Mouse (Mus musculus) forebrain, embryonic 15.5 days (tissue): Measurements from ENCODE around the gene Lrp6. TPM values are rescaled to one million over a fixed set of nuclear protein-coding genes. Genes with fewer than 3 reads are reported as not detected.

ENCODE experiments used
- ATAC-seq: fragments of 200-750 bp; cut with Nextera tagmentation; replicated peaks from 2 replicates; pipeline ENCODE4 v1.8.0; 2017; ENCODE audit warnings: mild to moderate bottlenecking, moderate TSS enrichment, moderate library complexity
- H3K27ac ChIP-seq: fragments of 300-500 bp; sonication (generic); replicated peaks from 2 replicates; pipeline ENCODE4 v1.5.1; 2015; ENCODE audit warnings: mild to moderate bottlenecking, inconsistent platforms
- H3K27me3 ChIP-seq: fragments of 300-500 bp; sonication (generic); 2 replicates; pipeline ENCODE4 v1.6.1; 2015; ENCODE audit warnings: inconsistent platforms
- H3K36me3 ChIP-seq: fragments of 300-500 bp; sonication (generic); 2 replicates; pipeline ENCODE4 v1.6.1; 2015; ENCODE audit warnings: mild to moderate bottlenecking, inconsistent platforms
- H3K4me1 ChIP-seq: fragments of 300-500 bp; sonication (generic); 2 replicates; pipeline ENCODE4 v1.6.1; 2015; ENCODE audit warnings: inconsistent platforms
- H3K4me2 ChIP-seq: fragments of 300-500 bp; sonication (generic); replicated peaks from 2 replicates; pipeline ENCODE4 v1.6.1; 2015; ENCODE audit warnings: mild to moderate bottlenecking, inconsistent platforms
- H3K4me3 ChIP-seq: fragments of 300-500 bp; sonication (generic); 2 replicates; pipeline ENCODE4 v1.5.1; 2015; ENCODE audit warnings: mild to moderate bottlenecking, inconsistent platforms
- H3K9ac ChIP-seq: fragments of 300-500 bp; sonication (generic); replicated peaks from 2 replicates; pipeline ENCODE4 v1.6.1; 2015; ENCODE audit warnings: mild to moderate bottlenecking, inconsistent platforms
- H3K9me3 ChIP-seq: fragments of 300-500 bp; sonication (generic); 2 replicates; pipeline ENCODE4 v1.6.1; 2016; ENCODE audit warnings: inconsistent platforms
- WGBS: fragments of 180-500 bp; shearing (Covaris S2); methylation state at CpG from one replicate; pipeline ENCODE4 v1.1.7; 2015; ENCODE audit warnings: mixed read lengths; 5-methylcytosine and 5-hydroxymethylcytosine counted together
- polyA plus RNA-seq: library from polyadenylated mRNA; unstranded; fragments of >200 nt; fragmentation: Nextera tagmentation; extraction: Ambion mirVana; gene quantifications from 2 replicates; pipeline ENCODE4 v1.2.1, GENCODE M21; 2015

The Lrp6 gene
- polyA plus RNA-seq, 1 experiment from 2014 or later, result 23.2 TPM

DNA sequence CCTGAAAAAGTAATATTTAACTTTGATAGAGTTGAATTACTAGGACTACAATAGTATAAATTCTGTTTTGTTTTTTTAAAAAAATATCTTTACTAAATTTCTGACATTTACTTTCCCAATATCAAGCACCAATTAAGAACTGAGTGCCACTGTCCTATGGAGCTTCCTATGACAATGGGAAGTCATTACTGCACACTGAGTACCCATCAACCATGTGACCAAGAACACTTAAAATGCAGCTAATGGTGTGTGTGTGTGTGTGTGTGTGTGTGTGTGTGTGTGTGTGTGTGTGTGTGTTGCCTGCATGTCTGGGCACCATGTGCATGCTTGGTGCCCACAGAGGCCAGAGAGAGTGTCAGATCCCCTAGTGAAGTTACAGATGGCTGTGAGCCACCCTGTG lies 23.2 kb downstream of the Lrp6 start:
- ATAC-seq, result peak; percentile 57; the same call in 1 of the 2 replicates
- H3K4me2 ChIP-seq, result no peak overlapping the region
- no peak overlapping the region for H3K4me3 ChIP-seq
- H3K36me3 ChIP-seq, result no peaks in the 10 kb centered on the region
- no peak overlapping the region for H3K27ac ChIP-seq
- H3K4me1 ChIP-seq, result peaks cover 18% of the 10 kb centered on the region
- no peaks in the 10 kb centered on the region for H3K9me3 ChIP-seq
- no peak overlapping the region for H3K9ac ChIP-seq
- no peaks in the 10 kb centered on the region for H3K27me3 ChIP-seq

- Histone ChIP-seq H3K27me3 (no peaks in the 10 kb centered on the region), H3K36me3 (no peaks in the 10 kb centered on the region), H3K4me1 (peaks cover 26% of the 10 kb centered on the region), H3K9ac (no peak overlapping the region), H3K4me3 (no peak overlapping the region), H3K27ac (no peak overlapping the region), H3K9me3 (no peaks in the 10 kb centered on the region), H3K4me2 (no peak overlapping the region)
- WGBS, result 88% methylated on average over 2 of the region's 2 CpGs
- no peak for ATAC-seq
Observed at GRCm38 (mm10) chr6:134542374-134542773, 24.4 kb downstream of the Lrp6 start.

DNA sequence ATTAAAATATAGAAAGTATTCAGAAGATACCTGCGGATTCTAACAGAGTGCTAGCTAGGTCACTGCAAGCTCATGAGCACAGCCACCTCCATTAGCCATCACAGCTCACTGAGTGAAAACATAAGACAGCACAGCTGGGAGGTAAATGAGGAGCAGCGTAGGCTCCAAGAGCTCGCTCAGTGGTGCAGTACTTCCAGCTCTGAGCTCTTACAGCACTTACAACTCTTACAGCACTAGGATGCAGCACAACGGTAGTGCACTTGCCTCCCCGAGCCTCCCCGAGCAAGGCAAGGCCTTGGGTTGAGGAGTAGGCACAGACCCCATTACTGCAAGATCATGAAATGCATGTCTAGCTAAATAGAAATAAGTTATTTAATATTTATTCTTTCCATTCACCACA lies 26.6 kb downstream of the Lrp6 start:
- 79% methylated on average over 6 of the region's 6 CpGs for WGBS
- Histone ChIP-seq H3K4me2 (no peak overlapping the region), H3K4me1 (peaks cover 27% of the 10 kb centered on the region), H3K4me3 (no peak overlapping the region), H3K27ac (no peak overlapping the region), H3K36me3 (no peaks in the 10 kb centered on the region), H3K27me3 (no peaks in the 10 kb centered on the region), H3K9ac (no peak overlapping the region), H3K9me3 (no peaks in the 10 kb centered on the region)
- ATAC-seq, result no peak

- no peaks in the 10 kb centered on the region for H3K27me3 ChIP-seq
- 88% methylated on average over 3 of the region's 3 CpGs for WGBS
Observed at GRCm38 (mm10) chr6:134539459-134539858, 27.3 kb downstream of the Lrp6 start.

DNA sequence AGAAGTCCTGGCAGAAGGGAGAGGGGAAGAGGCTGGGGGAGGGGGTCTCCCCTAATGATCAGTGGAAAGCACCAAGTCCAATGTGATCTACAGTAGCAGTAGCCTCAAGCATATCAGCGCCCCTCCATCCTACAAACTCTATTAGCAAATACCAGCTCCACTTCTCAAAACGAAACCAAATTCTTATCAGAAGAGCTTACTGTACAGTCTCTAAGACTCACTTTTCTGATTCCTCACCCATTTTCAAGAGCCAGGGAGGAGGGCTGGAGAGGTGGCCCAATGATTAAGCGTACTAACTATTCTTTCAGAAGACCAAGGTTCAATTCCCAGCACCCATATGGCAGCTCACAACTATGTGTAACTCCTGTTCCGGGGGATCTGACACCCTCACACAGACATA lies 28.0 kb downstream of the Lrp6 start:
- no peak overlapping the region for H3K9ac ChIP-seq
- no peak for ATAC-seq
- WGBS, result 93% methylated on average over 4 of the region's 4 CpGs
- H3K36me3 ChIP-seq, result no peaks in the 10 kb centered on the region
- H3K4me1 ChIP-seq, result peaks cover 18% of the 10 kb centered on the region
- no peak overlapping the region for H3K4me2 ChIP-seq
- no peaks in the 10 kb centered on the region for H3K27me3 ChIP-seq
- H3K4me3 ChIP-seq, result no peak overlapping the region
- no peak overlapping the region for H3K27ac ChIP-seq
- H3K9me3 ChIP-seq, result no peaks in the 10 kb centered on the region

More at GRCm38 (mm10) chr6:134539459-134539858, 27.3 kb downstream of the Lrp6 start:
- H3K27ac ChIP-seq, result no peak overlapping the region
- no peak for ATAC-seq
- H3K4me1 ChIP-seq, result peaks cover 23% of the 10 kb centered on the region
- H3K9ac ChIP-seq, result no peak overlapping the region
- no peaks in the 10 kb centered on the region for H3K9me3 ChIP-seq
- H3K4me2 ChIP-seq, result no peak overlapping the region
- no peaks in the 10 kb centered on the region for H3K36me3 ChIP-seq
- no peak overlapping the region for H3K4me3 ChIP-seq

DNA sequence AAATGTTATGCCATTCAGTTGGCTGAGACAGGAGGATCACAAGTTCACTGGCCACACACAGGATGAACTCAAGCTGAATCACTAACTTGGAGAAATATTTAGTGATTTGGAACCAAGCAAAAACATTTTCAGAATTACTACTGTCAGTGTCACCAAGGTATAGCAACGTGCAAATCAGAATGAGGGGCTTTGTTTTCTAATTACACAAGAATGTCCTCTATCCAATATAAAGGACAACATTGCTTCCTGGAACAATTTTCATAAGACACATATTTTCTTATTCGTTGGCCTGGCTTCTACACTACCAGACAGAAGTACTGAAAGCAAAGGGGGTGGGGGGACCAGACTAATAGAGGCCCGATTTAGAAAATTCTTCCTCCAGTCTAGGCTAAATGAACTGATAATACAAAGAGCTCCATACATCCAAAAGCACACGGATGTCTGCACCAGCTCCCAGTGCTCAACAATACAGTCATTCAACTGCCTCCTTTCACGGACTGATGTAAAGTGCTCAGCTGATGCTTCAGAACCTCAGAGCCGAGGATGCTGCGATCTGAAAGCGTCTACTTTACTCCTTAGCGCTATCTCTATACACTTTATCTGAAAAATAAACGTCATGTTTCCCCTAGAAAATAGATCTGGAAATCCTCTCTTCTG lies 29.2 kb downstream of the Lrp6 start:
- WGBS, result 15% methylated on average over 10 of the region's 10 CpGs
- ATAC-seq, result peak; percentile 51; the same call in 1 of the 2 replicates
- H3K27me3 ChIP-seq, result no peaks in the 10 kb centered on the region

DNA sequence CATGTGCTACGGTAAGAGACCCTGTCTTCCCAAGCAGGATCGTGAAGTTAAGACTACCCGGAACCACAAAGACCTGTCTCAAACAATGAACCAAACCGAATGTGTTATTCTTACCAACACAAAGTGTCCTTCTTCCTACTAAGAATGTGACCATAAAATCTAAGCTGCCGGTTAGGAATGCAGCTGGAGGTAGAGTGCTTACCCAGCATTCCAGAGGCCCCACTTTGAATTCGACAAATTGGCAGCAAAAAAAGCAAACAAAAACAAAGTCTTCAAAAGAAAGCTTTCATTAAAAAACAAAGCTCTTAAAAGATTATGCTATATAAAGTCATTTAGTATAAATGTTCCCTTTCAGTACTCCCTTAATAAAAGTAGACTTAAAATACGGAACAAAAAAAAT lies 31.6 kb downstream of the Lrp6 start:
- Histone ChIP-seq H3K4me3 (no peak overlapping the region), H3K4me2 (no peak overlapping the region), H3K27ac (no peak overlapping the region), H3K9me3 (no peaks in the 10 kb centered on the region), H3K27me3 (no peaks in the 10 kb centered on the region), H3K36me3 (no peaks in the 10 kb centered on the region), H3K4me1 (peaks cover 11% of the 10 kb centered on the region), H3K9ac (no peak overlapping the region)
- WGBS, result 52% methylated on average over 7 of the region's 7 CpGs
- no peak for ATAC-seq

More for the DNA sequence above, 29.2 kb downstream of the Lrp6 start:
- H3K4me2 ChIP-seq, result no peak overlapping the region
- H3K27ac ChIP-seq, result no peak overlapping the region
- H3K9me3 ChIP-seq, result no peaks in the 10 kb centered on the region
- no peak overlapping the region for H3K9ac ChIP-seq
- peaks cover 11% of the 10 kb centered on the region for H3K4me1 ChIP-seq
- H3K4me3 ChIP-seq, result no peak overlapping the region
- no peaks in the 10 kb centered on the region for H3K36me3 ChIP-seq

DNA sequence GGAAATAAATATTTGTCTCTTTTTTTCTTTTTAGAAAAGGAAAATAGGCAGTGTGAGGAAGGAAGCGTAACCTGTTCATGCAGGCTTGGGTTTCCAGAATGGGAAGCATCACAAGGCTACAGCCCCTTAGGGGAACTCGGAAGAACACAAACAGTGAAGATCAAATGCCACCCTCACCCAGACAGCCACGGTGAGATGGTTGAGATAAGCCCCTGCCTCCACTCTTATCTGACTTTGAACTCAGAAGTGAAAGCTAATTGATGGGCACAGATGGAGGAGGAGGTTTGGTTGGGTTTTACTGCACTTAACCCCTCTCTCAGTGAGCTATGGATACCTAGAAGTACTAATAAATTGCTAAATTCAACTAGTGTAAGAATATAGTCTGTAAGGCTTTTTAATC lies 33.7 kb downstream of the Lrp6 start:
- Histone ChIP-seq H3K27ac (no peak overlapping the region), H3K36me3 (no peaks in the 10 kb centered on the region), H3K4me1 (peaks cover 7% of the 10 kb centered on the region), H3K9me3 (no peaks in the 10 kb centered on the region), H3K4me2 (no peak overlapping the region), H3K4me3 (no peak overlapping the region), H3K27me3 (no peaks in the 10 kb centered on the region), H3K9ac (no peak overlapping the region)
- ATAC-seq, result no peak
- WGBS, result 91% methylated on average over 3 of the region's 3 CpGs

GRCm38 (mm10) chr6:134531950-134532349 lies 34.8 kb downstream of the Lrp6 start:
- H3K9ac ChIP-seq, result no peak overlapping the region
- H3K36me3 ChIP-seq, result no peaks in the 10 kb centered on the region
- ATAC-seq, result no peak
- no peaks in the 10 kb centered on the region for H3K9me3 ChIP-seq
- H3K27ac ChIP-seq, result no peak overlapping the region
- H3K4me3 ChIP-seq, result no peak overlapping the region
- H3K27me3 ChIP-seq, result no peaks in the 10 kb centered on the region
- H3K4me1 ChIP-seq, result peaks cover 8% of the 10 kb centered on the region
- no peak overlapping the region for H3K4me2 ChIP-seq
- 76% methylated on average over 1 of the region's 1 CpGs for WGBS

GRCm38 (mm10) chr6:134529340-134529739 lies 37.4 kb downstream of the Lrp6 start:
- WGBS, result 91% methylated on average over 4 of the region's 4 CpGs
- ATAC-seq, result no peak
- peaks cover 11% of the 10 kb centered on the region for H3K4me1 ChIP-seq

DNA sequence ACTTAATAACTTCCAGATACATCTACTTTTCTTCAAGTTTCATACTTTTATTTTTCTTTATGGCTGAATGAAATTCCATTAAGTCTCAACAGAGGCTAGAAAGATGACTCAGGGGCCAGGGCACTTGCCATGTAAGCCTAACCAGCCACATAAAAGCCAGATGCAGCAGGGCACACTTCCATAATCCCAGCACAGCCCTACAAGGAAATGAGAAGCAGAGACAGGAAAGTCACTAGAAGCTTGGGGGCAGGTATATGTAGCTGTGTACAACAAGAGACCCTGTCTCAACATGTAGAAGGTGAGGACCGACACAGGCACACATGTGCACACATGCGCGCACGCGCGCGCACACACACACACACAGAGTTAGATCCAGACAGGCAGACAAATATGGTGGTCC lies 38.4 kb downstream of the Lrp6 start:
- WGBS, result 98% methylated on average over 7 of the region's 7 CpGs

More at GRCm38 (mm10) chr6:134529340-134529739, 37.4 kb downstream of the Lrp6 start:
- Histone ChIP-seq H3K4me2 (no peak overlapping the region), H3K27me3 (no peaks in the 10 kb centered on the region), H3K36me3 (no peaks in the 10 kb centered on the region), H3K4me3 (no peak overlapping the region), H3K9me3 (no peaks in the 10 kb centered on the region), H3K27ac (no peak overlapping the region), H3K9ac (no peak overlapping the region)

DNA sequence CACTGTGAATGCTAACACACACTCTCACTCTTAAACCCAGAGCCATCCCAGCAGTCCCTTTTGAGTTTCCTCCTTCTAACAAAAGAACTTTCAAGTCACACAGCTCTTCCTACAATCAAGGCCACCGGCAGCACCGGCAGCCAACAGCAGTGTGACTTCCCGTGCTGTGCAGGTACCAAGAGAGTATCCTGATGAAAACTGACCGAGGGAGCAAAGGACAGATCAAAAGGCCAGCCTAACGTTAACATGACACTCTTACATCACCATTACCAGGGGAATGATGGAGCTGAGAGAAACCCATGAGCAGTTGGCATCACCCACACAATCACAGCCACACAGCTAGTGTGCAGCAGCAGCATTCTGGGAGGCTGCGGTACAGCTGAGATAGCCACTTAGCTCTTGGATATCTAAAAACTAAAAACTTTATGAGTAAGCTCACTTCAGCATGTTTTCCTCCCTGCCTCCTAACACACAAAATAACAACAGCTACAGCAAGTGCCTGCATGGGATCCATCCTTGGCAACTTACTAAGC lies 39.1 kb downstream of the Lrp6 start:
- Histone ChIP-seq H3K36me3 (no peaks in the 10 kb centered on the region), H3K9ac (no peak overlapping the region), H3K4me3 (no peak overlapping the region), H3K4me1 (peaks cover 11% of the 10 kb centered on the region), H3K27me3 (no peaks in the 10 kb centered on the region), H3K9me3 (no peaks in the 10 kb centered on the region), H3K27ac (no peak overlapping the region), H3K4me2 (no peak overlapping the region)
- ATAC-seq, result no peak
- 43% methylated on average over 6 of the region's 6 CpGs for WGBS

More for the DNA sequence above, 38.4 kb downstream of the Lrp6 start:
- no peaks in the 10 kb centered on the region for H3K27me3 ChIP-seq
- no peak overlapping the region for H3K4me3 ChIP-seq
- no peak overlapping the region for H3K4me2 ChIP-seq
- H3K9me3 ChIP-seq, result no peaks in the 10 kb centered on the region
- no peak for ATAC-seq
- H3K4me1 ChIP-seq, result peaks cover 11% of the 10 kb centered on the region
- H3K36me3 ChIP-seq, result no peaks in the 10 kb centered on the region
- H3K9ac ChIP-seq, result no peak overlapping the region
- H3K27ac ChIP-seq, result no peak overlapping the region
